Mouse (Mus musculus) fibroblast of lung, adult 2 months (primary cell): ENCODE results near the gene Tbc1d17.
"Not testable (repeated sequence)": the region's sequence is repeated elsewhere in the genome, so short reads cannot be mapped to it uniquely, and the experiment has no call there.

Experiments
- DNase-seq: peaks from one replicate; pipeline ENCODE4 v3.0.0-alpha.2; 2011; ENCODE audit warnings: low read depth

The Tbc1d17 gene

DNA sequence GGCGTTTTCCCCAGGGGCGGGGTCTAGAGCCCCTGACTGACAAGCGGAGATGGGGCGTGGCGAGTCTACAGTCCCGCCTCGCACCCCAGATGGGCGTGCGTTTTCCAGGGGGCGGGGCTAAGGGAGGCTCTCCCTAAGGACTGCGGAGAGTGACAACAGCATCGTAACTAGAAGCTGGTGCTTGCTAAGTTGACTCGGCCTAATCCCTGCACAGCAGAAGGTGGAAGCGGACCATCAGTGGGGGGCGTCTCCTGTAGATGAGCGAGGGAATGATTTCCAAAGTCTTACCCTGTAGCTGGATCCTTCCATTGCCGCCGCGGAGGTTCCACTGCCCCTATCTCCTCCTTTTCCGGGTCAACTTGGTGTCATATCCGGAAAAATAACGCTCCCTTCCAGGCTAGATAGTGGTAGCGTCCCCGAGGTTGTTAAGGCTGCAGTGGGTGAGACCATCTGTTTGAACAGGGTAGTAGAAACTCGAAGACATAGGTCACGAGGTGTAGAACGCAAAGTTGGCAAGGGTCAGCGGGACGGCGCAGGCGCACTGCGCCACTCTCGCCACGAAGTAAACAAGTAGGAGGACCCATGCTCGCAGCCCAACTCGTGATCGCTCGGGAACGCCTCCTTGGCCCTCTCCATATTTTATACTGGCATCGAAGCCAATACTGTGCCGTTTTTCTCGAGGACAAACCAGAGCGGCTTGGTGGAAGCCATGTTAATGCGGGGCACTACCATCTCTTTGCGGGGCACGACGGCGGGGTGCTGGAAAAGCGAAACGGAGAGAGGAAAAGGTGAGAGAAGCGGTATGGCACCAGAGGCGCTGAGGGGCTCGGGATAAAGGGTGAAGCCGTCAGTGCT is at the start of gene Tbc1d17, which contains the start of gene Akt1s1:
Tbc1d17 (minus strand) TSS at position 519 of the 855 bp plus-strand sequence.
Akt1s1 (plus strand) TSS at position 431 of the 855 bp plus-strand sequence.
- DNase-seq, result peak; percentile 100

DNA sequence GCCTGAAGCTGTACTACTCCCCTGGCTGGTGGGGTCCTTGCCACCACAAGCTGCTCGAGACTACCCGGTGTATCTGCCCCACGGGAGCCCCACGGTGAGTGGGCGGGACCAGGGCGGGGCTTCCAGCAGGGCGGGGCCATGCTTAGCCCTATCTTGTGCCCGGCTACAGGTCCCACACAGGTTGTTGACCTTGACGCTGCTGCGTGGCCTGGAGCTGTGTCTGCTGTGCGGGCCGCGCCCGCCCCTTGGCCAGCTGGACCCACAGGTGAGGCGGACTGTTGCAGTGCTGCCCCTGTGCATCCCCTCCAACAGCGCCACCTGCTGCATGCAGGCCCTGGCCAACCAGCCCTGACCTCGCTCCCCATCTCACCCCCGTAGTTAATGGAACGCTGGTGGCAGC is 49.7 kb upstream of the Tbc1d17 start:
- DNase-seq, result no peak

- no peak for DNase-seq
Observed at GRCm38 (mm10) chr7:44896499-44896898, 47.6 kb upstream of the Tbc1d17 start.

DNA sequence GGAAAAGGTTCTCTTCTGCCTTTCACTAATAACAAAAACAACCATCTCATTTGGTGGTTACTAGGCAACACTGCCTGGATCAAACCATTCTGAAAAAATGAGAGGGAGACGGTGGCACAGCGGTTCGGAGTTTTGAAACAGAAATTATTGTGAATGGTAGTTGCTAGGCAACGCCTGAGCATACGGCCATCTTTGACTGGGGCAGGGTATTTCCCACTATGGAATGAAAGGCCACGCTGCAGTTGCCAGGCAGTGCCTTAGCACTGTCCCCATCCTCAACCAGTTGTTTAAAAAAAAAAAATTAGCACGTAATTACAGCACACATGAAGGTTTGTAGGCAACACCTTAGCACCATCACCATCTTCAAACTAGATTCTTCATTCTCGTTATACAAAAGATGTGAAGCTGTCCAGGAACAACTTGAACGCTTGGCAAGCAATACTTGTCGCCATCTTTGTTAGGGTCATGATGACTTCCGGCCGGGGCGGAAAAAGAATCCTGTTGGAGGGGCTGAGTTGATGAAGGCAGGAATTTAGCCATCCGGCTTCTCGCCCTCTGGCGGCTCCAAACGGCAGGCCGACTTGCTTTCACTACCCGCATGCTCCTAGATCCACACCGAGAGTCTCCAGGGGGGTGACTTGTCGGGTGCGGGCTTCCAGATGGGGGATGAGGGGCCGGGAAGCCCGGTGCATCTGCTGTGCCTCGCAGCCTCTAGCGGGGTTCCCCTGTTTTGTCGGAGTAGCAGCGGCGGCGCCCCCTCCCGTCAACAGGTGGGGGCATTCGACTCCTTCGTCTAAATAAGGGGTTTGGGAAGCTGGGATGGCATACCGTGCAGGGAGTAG is 46.9 kb upstream of the Tbc1d17 start, which contains the start of gene Fuz:
Fuz (plus strand) TSS at position 487 of the 842 bp plus-strand sequence.
- peak; percentile 96 for DNase-seq

DNA sequence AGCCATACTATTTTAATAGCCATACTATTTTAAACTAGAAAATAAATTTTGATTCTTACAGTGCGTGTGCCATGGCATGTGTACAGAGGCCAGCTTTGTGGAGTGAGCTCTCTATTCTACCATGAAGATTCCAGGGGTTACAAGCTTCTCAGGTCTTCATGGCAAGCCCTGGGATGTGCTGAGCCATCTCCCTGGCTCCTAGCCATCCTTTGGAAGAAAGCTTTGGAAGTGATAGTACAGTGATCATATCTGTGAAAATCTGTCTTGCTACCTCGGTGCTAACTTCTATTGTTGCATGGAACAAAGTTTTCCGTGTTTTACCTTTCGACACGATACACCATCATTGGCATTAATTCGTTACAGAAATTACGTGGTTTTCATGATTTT is 46.3 kb upstream of the Tbc1d17 start:
- no peak for DNase-seq

GRCm38 (mm10) chr7:44894175-44894574 is 45.3 kb upstream of the Tbc1d17 start:
- DNase-seq, result no peak

DNA sequence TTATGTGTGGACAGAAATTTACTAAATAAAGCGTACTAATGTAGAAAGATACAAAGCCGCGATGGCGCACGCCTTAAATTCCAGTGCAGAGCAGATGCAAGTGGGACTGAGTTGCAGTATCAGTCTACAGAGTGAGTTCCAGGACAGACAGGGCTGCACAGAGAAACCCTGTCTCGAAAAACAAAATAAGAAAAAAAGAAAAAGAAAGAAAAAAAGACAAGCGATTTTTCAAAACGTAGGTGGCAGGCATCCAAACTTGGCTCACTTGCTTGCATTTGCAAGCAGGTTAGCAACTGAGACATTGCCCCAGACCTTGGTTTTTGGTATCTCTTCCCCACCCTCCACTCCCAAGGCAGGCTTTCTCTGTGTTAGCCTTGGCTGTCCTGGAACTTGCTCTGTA is 44.3 kb upstream of the Tbc1d17 start:
- no peak for DNase-seq

DNA sequence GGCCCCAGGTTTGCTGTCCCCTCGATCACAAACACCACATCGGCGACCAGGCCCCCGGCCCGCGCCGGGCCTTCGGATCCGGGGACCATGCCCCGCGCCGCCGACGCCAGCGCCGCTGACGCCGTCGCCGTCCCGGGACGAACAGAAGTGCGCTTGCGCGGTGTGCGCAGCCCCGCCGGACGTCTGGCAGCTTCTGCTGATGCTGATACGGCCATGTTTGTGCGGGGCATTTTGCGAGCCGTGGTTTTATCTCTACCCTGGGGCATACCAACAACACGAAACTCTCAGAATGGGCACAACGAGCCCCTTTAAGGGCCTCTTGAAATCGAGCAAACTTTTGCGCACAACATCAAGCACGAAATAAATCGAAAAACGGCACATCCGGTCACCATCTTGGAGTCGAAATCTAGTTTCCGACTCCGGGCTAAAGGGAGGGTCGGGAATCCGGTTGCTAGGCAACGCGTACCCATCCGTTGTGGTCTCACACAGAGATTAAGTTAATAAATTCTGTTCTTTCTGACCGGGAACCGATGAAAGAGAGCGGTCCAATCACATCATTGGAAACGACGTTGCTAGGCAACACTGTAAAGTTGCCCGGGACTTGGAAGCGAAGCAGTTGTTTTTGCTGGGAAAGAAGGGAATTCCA is 43.5 kb upstream of the Tbc1d17 start, which contains the start of gene Med25:
Med25 (minus strand) TSS at position 437 of the 646 bp plus-strand sequence.
- DNase-seq, result peak; percentile 98

- no peak for DNase-seq
Observed at GRCm38 (mm10) chr7:44891611-44892010, 42.7 kb upstream of the Tbc1d17 start.

DNA sequence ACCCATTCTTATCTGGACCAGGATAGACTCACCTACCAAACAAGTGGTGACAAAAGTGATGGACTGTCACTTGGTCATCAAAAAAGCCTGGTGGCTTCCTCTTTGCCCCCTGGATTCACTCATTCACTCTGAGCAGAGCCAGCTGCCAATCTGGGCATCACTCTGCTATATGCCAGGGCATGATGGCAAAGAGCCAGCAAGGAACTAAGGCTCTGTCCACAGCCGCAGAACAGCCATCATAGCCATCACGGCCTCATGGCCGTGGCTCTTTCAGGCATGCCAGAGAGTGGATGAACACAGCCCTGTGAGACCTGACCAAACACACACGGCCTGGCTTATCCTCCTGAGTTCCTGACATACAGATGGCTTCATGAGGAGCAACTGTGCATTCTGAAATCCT is 41.9 kb upstream of the Tbc1d17 start:
- no peak for DNase-seq

DNA sequence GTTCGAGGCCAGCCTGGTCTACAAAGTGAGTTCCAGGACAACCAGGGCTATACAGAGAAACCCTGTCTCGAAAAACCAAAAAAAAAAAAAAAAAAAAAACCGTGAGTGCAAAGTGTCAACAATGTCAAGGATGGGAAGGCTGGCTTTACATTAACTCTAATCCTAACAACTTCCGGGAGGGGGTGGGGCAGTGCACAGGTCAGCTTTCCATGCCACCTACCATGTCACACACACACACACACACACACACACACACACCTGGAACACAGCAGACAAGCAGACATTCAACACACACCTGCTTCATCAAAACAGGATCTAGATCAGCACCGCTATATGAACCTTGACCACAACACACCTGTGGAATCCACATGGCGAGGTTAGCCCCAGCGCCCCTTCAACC is 41.3 kb upstream of the Tbc1d17 start:
- no peak for DNase-seq

GRCm38 (mm10) chr7:44888256-44889105 is 39.6 kb upstream of the Tbc1d17 start:
- DNase-seq, result no peak

DNA sequence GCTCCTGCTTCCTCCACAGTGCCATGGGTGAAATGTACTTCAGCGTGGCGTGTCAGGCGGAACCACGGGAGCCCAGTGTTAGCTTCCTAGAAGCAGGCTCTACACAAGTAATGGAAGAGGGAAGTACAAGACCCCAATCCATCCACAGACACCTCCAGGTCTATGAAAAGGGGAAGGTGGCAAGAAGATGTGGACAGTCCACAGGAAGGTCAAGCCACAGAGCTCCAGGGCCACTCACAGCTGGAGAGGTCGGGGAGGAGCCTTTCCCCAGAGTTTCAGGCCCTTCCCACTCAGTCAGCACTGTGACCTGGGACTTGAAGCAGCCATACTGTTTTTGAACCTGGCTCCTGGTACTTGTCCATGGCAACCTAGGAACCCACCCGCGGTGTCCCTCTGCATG is 38.1 kb upstream of the Tbc1d17 start:
- no peak for DNase-seq

- no peak for DNase-seq
Observed at GRCm38 (mm10) chr7:44884637-44885036, 35.8 kb upstream of the Tbc1d17 start.

- DNase-seq, result no peak
Observed at GRCm38 (mm10) chr7:44883036-44883435, 34.2 kb upstream of the Tbc1d17 start.

DNA sequence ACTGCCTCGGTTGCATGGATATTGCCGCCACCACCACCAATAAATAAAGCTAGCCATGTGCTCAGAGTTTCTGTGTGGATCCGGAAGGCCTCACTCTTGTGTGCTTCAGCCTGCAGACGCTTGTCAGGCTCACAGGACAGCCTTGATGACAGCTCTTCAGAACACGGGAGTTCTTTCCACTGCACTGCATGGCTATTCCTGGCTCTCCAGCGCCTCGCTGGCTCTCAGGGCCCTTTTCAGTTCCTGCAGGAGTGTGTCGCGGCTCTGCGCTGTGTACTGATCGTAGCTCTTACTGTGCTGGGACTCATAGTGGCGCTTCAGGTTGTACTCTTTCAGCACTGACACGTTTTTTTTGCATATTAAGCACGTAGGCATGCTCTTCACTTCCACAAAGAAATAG is 29.0 kb upstream of the Tbc1d17 start:
- DNase-seq, result no peak

DNA sequence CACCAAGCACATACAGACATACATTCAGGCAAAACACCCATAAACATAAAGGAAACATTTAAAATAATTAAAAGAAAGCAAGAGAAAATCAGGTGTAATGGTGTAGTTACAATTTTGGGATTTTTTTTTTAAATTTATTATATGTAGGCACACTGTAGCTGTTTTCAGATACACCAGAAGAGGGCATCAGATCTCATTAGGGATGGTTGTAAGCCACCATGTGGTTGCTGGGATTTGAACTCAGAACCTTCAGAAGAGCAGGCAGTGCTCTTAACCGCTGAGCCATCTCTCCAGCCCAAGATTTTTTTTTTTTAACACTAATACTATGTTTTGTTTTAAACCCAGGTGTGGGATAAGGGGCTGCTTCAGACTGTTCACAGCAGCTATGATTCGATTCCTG is 22.9 kb upstream of the Tbc1d17 start:
- DNase-seq, result not testable (repeated sequence)

- no peak for DNase-seq
Observed at GRCm38 (mm10) chr7:44871181-44871580, 22.3 kb upstream of the Tbc1d17 start.

GRCm38 (mm10) chr7:44870614-44871013 is 21.7 kb upstream of the Tbc1d17 start:
- no peak for DNase-seq

DNA sequence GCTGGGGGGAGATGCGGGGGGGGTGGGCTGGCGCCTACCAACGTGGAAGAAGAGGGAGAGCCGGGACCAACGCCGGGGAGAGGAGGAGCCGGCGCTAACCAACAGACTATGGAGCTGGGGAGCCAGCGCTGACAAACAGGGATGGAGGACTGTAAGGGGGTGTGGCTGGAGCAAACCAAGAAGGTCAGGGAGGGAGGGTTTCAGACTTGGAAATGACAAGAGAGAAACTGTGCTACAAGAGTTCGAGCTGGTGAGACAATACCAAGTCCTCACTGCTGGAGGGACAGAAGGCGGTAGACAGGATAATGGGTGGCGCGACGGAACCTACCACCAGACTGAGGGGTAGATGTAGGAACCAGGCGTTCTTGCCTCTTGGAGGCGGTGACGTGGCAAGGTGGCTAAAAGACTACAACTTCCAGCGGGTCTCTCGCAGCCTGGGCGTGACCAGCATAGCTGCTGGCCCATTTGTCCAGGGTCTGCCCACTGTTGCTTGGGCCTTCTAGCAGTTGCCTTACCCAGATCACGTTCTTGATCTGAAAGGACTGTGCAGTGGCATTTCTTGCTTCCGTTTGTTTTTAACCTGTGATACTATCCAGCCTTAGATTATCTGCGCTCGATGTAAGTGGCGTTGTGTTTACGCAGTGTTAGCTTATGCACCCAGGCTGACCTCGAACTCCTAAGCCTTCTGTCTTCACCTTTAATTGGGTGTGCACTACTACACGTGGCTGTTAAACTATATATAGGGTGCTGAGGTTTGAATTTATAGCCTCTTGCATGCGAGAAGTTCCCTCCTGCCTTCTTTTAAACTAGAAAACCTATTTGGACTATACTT is 21.0 kb upstream of the Tbc1d17 start, which contains the start of gene Ptov1:
Ptov1 (minus strand) TSS at position 92 of the 832 bp plus-strand sequence.
- DNase-seq, result peak; percentile 95
